In genomic region chr6:124636858-124637460, GRCm38 (mm10) we compare ENCODE assay signal across 14 mouse cellular contexts. TPM values are rescaled to one million over a fixed set of nuclear protein-coding genes. Genes with fewer than 3 reads are reported as not detected.
A peak's percentile ranks its signal among the peaks of the same experiment; 100 is the strongest.
DNase-seq lines count a peak whose midpoint lies in the region; ATAC-seq and TF ChIP-seq lines count a peak whose summit lies in the region.
"Not testable (repeated sequence)": the region's sequence is repeated elsewhere in the genome, so short reads cannot be mapped to it uniquely, and the experiment has no call there.
"Had no signal": no experiment of that assay in that cellular context is flagged by ENCODE, and none has a peak within 500 bp of the region (broad histone marks: within the 10 kb centered on the region; RNA-seq: fewer than 3 reads in every experiment).

No protein-coding gene starts in this region.

- ATAC-seq in kidney, embryonic 15.5 days (replicated peaks; ENCODE audit: low FRiP score): peak; percentile 87
- ATAC-seq in stomach, postnatal 0 days (ENCODE audit: low FRiP score, low TSS enrichment): peak; percentile 49; the same call in 1 of the 2 replicates

- TF ChIP-seq CTCF in E14TG2a.4 (conservative IDR thresholded peaks at IDR 0.05; ENCODE audit: low read length): peak; percentile 37
- TF ChIP-seq CTCF in bone marrow macrophage, adult 2 months (IDR thresholded peaks at IDR 0.05; ENCODE audit: low read depth, low read length): not testable (repeated sequence)
- TF ChIP-seq CTCF in left cerebral cortex, adult 2 months (IDR thresholded peaks at IDR 0.05): peak; percentile 22
- peak; percentile 50 for TF ChIP-seq CTCF in stomach, postnatal 0 days (IDR thresholded peaks at IDR 0.05; ENCODE audit: low read depth)

- H3K4me3 ChIP-seq in E14TG2a.4 (replicated peaks; ENCODE audit: low read length); bone marrow macrophage, adult 2 months (ENCODE audit: insufficient read depth, low read length); kidney, embryonic 15.5 days (replicated peaks); left cerebral cortex, adult 2 months; stomach, postnatal 0 days (ENCODE audit: low read depth, low read length): not testable (repeated sequence)

- TF ChIP-seq POLR2A in bone marrow macrophage, adult 2 months (IDR thresholded peaks at IDR 0.05; ENCODE audit: borderline replicate concordance, low read depth, low read length): not testable (repeated sequence)

- H3K9me3 ChIP-seq in E14TG2a.4 (ENCODE audit: low read length); kidney, embryonic 15.5 days (replicated peaks); stomach, postnatal 0 days (ENCODE audit: control insufficient read depth, low read length): not testable (repeated sequence)

- WGBS in kidney, embryonic 15.5 days: 32% methylated on average over 6 of the region's 6 CpGs
- whole genome bisulfite sequencing in stomach, postnatal 0 days: 30% methylated on average over 6 of the region's 6 CpGs

- not testable (repeated sequence) for H3K4me1 ChIP-seq in E14TG2a.4 (replicated peaks; ENCODE audit: low read depth, low read length); kidney, embryonic 15.5 days; stomach, postnatal 0 days (replicated peaks; ENCODE audit: control insufficient read depth, insufficient read depth)
- H3K4me1 ChIP-seq in bone marrow macrophage, adult 2 months (ENCODE audit: control insufficient read depth, insufficient read depth, low read length): peaks cover 12% of the 10 kb centered on the region

- H3K4me2 ChIP-seq in kidney, embryonic 15.5 days; stomach, postnatal 0 days (replicated peaks; ENCODE audit: low read depth): not testable (repeated sequence)

- TF ChIP-seq EP300 in stomach, postnatal 0 days (optimal IDR thresholded peaks at IDR 0.05): not testable (repeated sequence)

- peak; percentile 65 for DNase-seq in R1 (ENCODE audit: low read depth, low spot score)
- peak; percentile 27 for DNase-seq in heart, adult 11 months
- not testable (repeated sequence) for DNase-seq in left cerebral cortex, adult 2 months (ENCODE audit: extremely low spot score in 1 of 2, low spot score in 2 of 2); stomach, postnatal 0 days (ENCODE audit: low spot score)
- DNase-seq in lung, postnatal 10 days: peak; percentile 15

- H3K27me3 ChIP-seq in E14TG2a.4 (ENCODE audit: insufficient read depth, low read length); kidney, embryonic 15.5 days; stomach, postnatal 0 days (ENCODE audit: control insufficient read depth, insufficient read depth, low read length): not testable (repeated sequence)

- intact Hi-C loops in left cerebral cortex, adult 2 months (cut with DNase I): loop anchor here (2.0 kb wide), 1 partner anchor 66 kb away; the partner anchor contains the start of gene C1rb

- not testable (repeated sequence) for H3K36me3 ChIP-seq in E14TG2a.4 (ENCODE audit: insufficient read depth, low read length); kidney, embryonic 15.5 days; stomach, postnatal 0 days (ENCODE audit: control insufficient read depth, insufficient read depth, low read length)

- not testable (repeated sequence) for H3K9ac ChIP-seq in kidney, embryonic 15.5 days; stomach, postnatal 0 days (ENCODE audit: low read length)

- peak overlapping the region; percentile 35; the same call in 1 of the 2 replicates for H3K27ac ChIP-seq in bone marrow macrophage, adult 2 months (ENCODE audit: insufficient read depth, low read depth, low read length)
- not testable (repeated sequence) for H3K27ac ChIP-seq in kidney, embryonic 15.5 days; left cerebral cortex, adult 2 months; stomach, postnatal 0 days (replicated peaks)

RNA-seq across cellular contexts. Expression of gene C1s2, which starts 1.1 kb away (rescaled TPM):
- polyA plus RNA-seq in bone marrow macrophage, adult 2 months (2012; ENCODE audit: insufficient read depth, insufficient read length, missing spikeins): not detected in 2 replicates
- 0.16 and 0.21 TPM in 2 replicates for polyA plus RNA-seq in kidney, embryonic 15.5 days (2015; fragmentation: Nextera tagmentation; extraction: Ambion mirVana)
- under 1 TPM; 0.23 to 0.36 TPM for total RNA-seq in left cerebral cortex, adult 2 months (2021)
- polyA plus RNA-seq in stomach, postnatal 0 days (2015; fragmentation: Nextera tagmentation; extraction: Ambion mirVana): 0.05 TPM in 1 of 2 replicates, not detected in the other
- polyA plus RNA-seq: embryonic facial prominence, embryonic 12.5 days; erythroblast, embryonic 14.5 days; heart, embryonic 10.5 days; hindbrain, embryonic 11.5 days; limb, embryonic 15.5 days; small intestine, adult 2 months had no signal

RNA-seq across cellular contexts. Expression of gene Lpcat3, which starts 25.9 kb away (rescaled TPM):
- polyA plus RNA-seq in bone marrow macrophage, adult 2 months (2012; ENCODE audit: insufficient read depth, insufficient read length, missing spikeins): 57.4 and 70.0 TPM in 2 replicates
- 77.4 and 80.4 TPM in 2 replicates for polyA plus RNA-seq in kidney, embryonic 15.5 days (2015; fragmentation: Nextera tagmentation; extraction: Ambion mirVana)
- 10 to 100 TPM; 20.5 to 21.5 TPM for total RNA-seq in left cerebral cortex, adult 2 months (2021)
- polyA plus RNA-seq in stomach, postnatal 0 days (2015; fragmentation: Nextera tagmentation; extraction: Ambion mirVana): 78.8 and 79.6 TPM in 2 replicates
